8 mouse cellular contexts compared by ENCODE assay signal in the genomic region with DNA sequence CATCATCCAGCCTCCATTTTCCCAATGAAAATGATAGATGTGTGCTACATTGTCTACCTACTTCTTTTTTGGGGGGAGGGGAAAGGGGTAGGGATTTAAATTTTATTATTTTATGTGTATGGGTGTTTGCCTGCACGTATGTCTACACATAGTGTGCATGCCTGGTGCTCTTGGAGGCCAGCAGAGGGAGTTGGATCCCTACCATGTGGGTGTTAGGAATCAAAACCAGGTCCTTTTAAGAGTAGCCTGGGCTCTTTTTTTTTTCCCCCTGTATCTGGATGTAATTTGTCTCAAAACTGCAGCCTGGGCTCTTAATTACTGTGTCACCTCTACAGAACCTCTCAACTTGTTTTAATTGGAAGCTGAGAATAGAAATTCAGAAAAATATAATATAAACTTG.
DNase-seq lines count a peak whose midpoint lies in the region; ATAC-seq and TF ChIP-seq lines count a peak whose summit lies in the region.

No protein-coding gene starts in this region.

- TF ChIP-seq CTCF in heart, adult 2 months (IDR thresholded peaks at IDR 0.05): peak; percentile 70
- TF ChIP-seq CTCF in spleen, adult 2 months (IDR thresholded peaks at IDR 0.05; ENCODE audit: extremely low read depth, insufficient read depth, insufficient read length, insufficient replicate concordance): peak; percentile 24; the same call in 1 of the 2 replicates

- peaks cover 2% of the 10 kb centered on the region; the same call in 1 of the 2 replicates for H3K79me2 ChIP-seq in heart, adult 2 months (replicated peaks; ENCODE audit: control insufficient read depth, insufficient read depth, low read length)

- no peaks in the 10 kb centered on the region; the same call in 1 of the 2 replicates for H3K4me1 ChIP-seq in heart, adult 2 months (ENCODE audit: control insufficient read depth, insufficient read depth, low read length)
- no peaks in the 10 kb centered on the region for H3K4me1 ChIP-seq in spleen, adult 2 months (ENCODE audit: control insufficient read depth, insufficient read depth, insufficient read length)
- H3K4me1 ChIP-seq in embryonic facial prominence, embryonic 14.5 days (ENCODE audit: control insufficient read depth, insufficient read depth, low read length): 0 out of 2 replicates have a peak, but pooled peaks cover 3% of the 10 kb centered on the region
- no peaks in the 10 kb centered on the region for H3K4me1 ChIP-seq in forebrain, embryonic 11.5 days (replicated peaks; ENCODE audit: control insufficient read depth, insufficient read depth, low read length)
- no peaks in the 10 kb centered on the region for H3K4me1 ChIP-seq in hindbrain, embryonic 16.5 days (ENCODE audit: control insufficient read depth, insufficient read depth, low read depth, low read length)

- H3K27ac ChIP-seq in heart, adult 2 months: no peak overlapping the region
- H3K27ac ChIP-seq in spleen, adult 2 months (ENCODE audit: insufficient read depth, low read length): no peak overlapping the region
- no peak overlapping the region for H3K27ac ChIP-seq in embryonic facial prominence, embryonic 14.5 days (replicated peaks; ENCODE audit: low read depth, low read length)
- no peak overlapping the region for H3K27ac ChIP-seq in forebrain, embryonic 11.5 days (ENCODE audit: low read depth, low read length)
- no peak overlapping the region for H3K27ac ChIP-seq in hindbrain, embryonic 16.5 days (ENCODE audit: low read depth, low read length)

- H3K9me3 ChIP-seq in embryonic facial prominence, embryonic 14.5 days (ENCODE audit: control insufficient read depth, low read length): no peaks in the 10 kb centered on the region
- H3K9me3 ChIP-seq in forebrain, embryonic 11.5 days (ENCODE audit: control insufficient read depth, low read length): no peaks in the 10 kb centered on the region
- no peaks in the 10 kb centered on the region for H3K9me3 ChIP-seq in hindbrain, embryonic 16.5 days (ENCODE audit: control insufficient read depth, low read length)

- peaks cover 15% of the 10 kb centered on the region for H3K36me3 ChIP-seq in heart, adult 2 months (ENCODE audit: control insufficient read depth, insufficient read depth, low read length)
- peaks cover 12% of the 10 kb centered on the region for H3K36me3 ChIP-seq in spleen, adult 2 months (ENCODE audit: control insufficient read depth, insufficient read depth, low read length)
- peaks cover 14% of the 10 kb centered on the region for H3K36me3 ChIP-seq in embryonic facial prominence, embryonic 14.5 days (ENCODE audit: control insufficient read depth, insufficient read depth, low read length)
- H3K36me3 ChIP-seq in forebrain, embryonic 11.5 days (ENCODE audit: control insufficient read depth, insufficient read depth, low read length): no peaks in the 10 kb centered on the region
- no peaks in the 10 kb centered on the region for H3K36me3 ChIP-seq in hindbrain, embryonic 16.5 days (ENCODE audit: control insufficient read depth, insufficient read depth, low read length)

- H3K27me3 ChIP-seq in heart, adult 2 months (ENCODE audit: control insufficient read depth, insufficient read depth, low read length): no peaks in the 10 kb centered on the region
- H3K27me3 ChIP-seq in spleen, adult 2 months (ENCODE audit: control insufficient read depth, insufficient read depth, low read length): no peaks in the 10 kb centered on the region
- H3K27me3 ChIP-seq in embryonic facial prominence, embryonic 14.5 days (replicated peaks; ENCODE audit: control insufficient read depth, insufficient read depth, low read length): no peaks in the 10 kb centered on the region
- H3K27me3 ChIP-seq in forebrain, embryonic 11.5 days (ENCODE audit: control insufficient read depth, insufficient read depth, low read length): no peaks in the 10 kb centered on the region
- no peaks in the 10 kb centered on the region for H3K27me3 ChIP-seq in hindbrain, embryonic 16.5 days (replicated peaks; ENCODE audit: control insufficient read depth, insufficient read depth, low read length)

- no peak overlapping the region for H3K4me2 ChIP-seq in embryonic facial prominence, embryonic 14.5 days (ENCODE audit: low read depth, low read length)
- no peak overlapping the region for H3K4me2 ChIP-seq in forebrain, embryonic 11.5 days (ENCODE audit: low read depth, low read length, severe bottlenecking)
- H3K4me2 ChIP-seq in hindbrain, embryonic 16.5 days (ENCODE audit: low read length): no peak overlapping the region

- H3K4me3 ChIP-seq in heart, adult 2 months: no peak overlapping the region
- H3K4me3 ChIP-seq in spleen, adult 2 months (ENCODE audit: extremely low read depth, insufficient read depth, insufficient read length): no peak overlapping the region
- H3K4me3 ChIP-seq in embryonic facial prominence, embryonic 14.5 days (ENCODE audit: low read depth, low read length): no peak overlapping the region
- H3K4me3 ChIP-seq in forebrain, embryonic 11.5 days (ENCODE audit: low read depth, low read length): no peak overlapping the region
- H3K4me3 ChIP-seq in hindbrain, embryonic 16.5 days (ENCODE audit: low read length): no peak overlapping the region

- WGBS in heart, adult 2 months: 76% methylated on average over 1 of the region's 1 CpGs
- WGBS in spleen, adult 2 months: 71% methylated on average over 1 of the region's 1 CpGs
- 86% methylated on average over 1 of the region's 1 CpGs for WGBS in embryonic facial prominence, embryonic 14.5 days
- WGBS in forebrain, embryonic 11.5 days: 91% methylated on average over 1 of the region's 1 CpGs
- WGBS in hindbrain, embryonic 16.5 days: 75% methylated on average over 1 of the region's 1 CpGs

- no peak overlapping the region for H3K9ac ChIP-seq in heart, adult 2 months (ENCODE audit: low read depth, low read length)
- no peak overlapping the region for H3K9ac ChIP-seq in embryonic facial prominence, embryonic 14.5 days (ENCODE audit: low read depth, low read length)
- H3K9ac ChIP-seq in forebrain, embryonic 11.5 days (ENCODE audit: low read length): no peak overlapping the region
- no peak overlapping the region for H3K9ac ChIP-seq in hindbrain, embryonic 16.5 days (ENCODE audit: low read depth, low read length)

- intact Hi-C loops in heart, adult 2 months (cut with DNase I): no loop called here

- DNase-seq in heart, adult 2 months: no peak
- no peak for DNase-seq in heart, adult 8-10 months (ENCODE audit: low spot score)
- peak in 1 of 2 experiments; percentile 7 for DNase-seq in spleen, adult 2 months (ENCODE audit: low read depth in 1 of 2, low spot score in 2 of 2)
- DNase-seq in spleen, postnatal 14 days (ENCODE audit: low spot score in 2 of 2): no peak
- DNase-seq in embryonic facial prominence, embryonic 14.5 days (ENCODE audit: low spot score): peak; percentile 7
- no peak for DNase-seq in forebrain, embryonic 11.5 days (ENCODE audit: low spot score)

- ATAC-seq in embryonic facial prominence, embryonic 14.5 days (ENCODE audit: low read depth): no peak
- no peak; the same call in 1 of the 2 replicates for ATAC-seq in monocyte, adult 5-6 weeks (replicated peaks; ENCODE audit: insufficient number of reproducible peaks, low FRiP score, low TSS enrichment, poor library complexity, severe bottlenecking)
- no peak for ATAC-seq in forebrain, embryonic 11.5 days (replicated peaks; ENCODE audit: low FRiP score)
- no peak for ATAC-seq in hindbrain, embryonic 16.5 days

- 0 out of 2 replicates have a peak, but pooled peaks have one; percentile 29 for TF ChIP-seq EP300 in heart, adult 2 months (IDR thresholded peaks at IDR 0.05; ENCODE audit: insufficient read depth, low read depth, low read length)

- no peak for TF ChIP-seq POLR2A in heart, adult 2 months (IDR thresholded peaks at IDR 0.05; ENCODE audit: insufficient read depth, low read depth, low read length)
- no peak for TF ChIP-seq POLR2A in spleen, adult 2 months (IDR thresholded peaks at IDR 0.05; ENCODE audit: low read depth, low read length)
